Comparison of ENCODE assay signal across 12 mouse cellular contexts in genomic region chr11:117678740-117679139, GRCm38 (mm10). TPM values are rescaled to one million over a fixed set of nuclear protein-coding genes. Genes with fewer than 3 reads are reported as not detected.
DNase-seq lines count a peak whose midpoint lies in the region; ATAC-seq and TF ChIP-seq lines count a peak whose summit lies in the region.
"Had no signal": no experiment of that assay in that cellular context is flagged by ENCODE, and none has a peak within 500 bp of the region (broad histone marks: within the 10 kb centered on the region; RNA-seq: fewer than 3 reads in every experiment).

No protein-coding gene starts in this region.

- H3K36me3 ChIP-seq in kidney, adult 2 months (ENCODE audit: control insufficient read depth, insufficient read depth, low read length), result no peaks in the 10 kb centered on the region
- H3K36me3 ChIP-seq in midbrain, embryonic 14.5 days (ENCODE audit: control insufficient read depth, insufficient read depth, low read length), result no peaks in the 10 kb centered on the region
- no peaks in the 10 kb centered on the region for H3K36me3 ChIP-seq in midbrain, embryonic 15.5 days (replicated peaks)
- H3K36me3 ChIP-seq: hindbrain, embryonic 15.5 days had no signal

- peaks cover 6% of the 10 kb centered on the region; the same call in 1 of the 2 replicates for H3K4me1 ChIP-seq in kidney, adult 2 months (ENCODE audit: control insufficient read depth, insufficient read depth, low read length)
- peaks cover 21% of the 10 kb centered on the region for H3K4me1 ChIP-seq in midbrain, embryonic 14.5 days (ENCODE audit: control insufficient read depth, insufficient read depth, low read length)
- peaks cover 22% of the 10 kb centered on the region for H3K4me1 ChIP-seq in midbrain, embryonic 15.5 days

- WGBS in kidney, adult 2 months, result 31% methylated on average over 2 of the region's 2 CpGs
- WGBS in midbrain, embryonic 14.5 days, result 69% methylated on average over 2 of the region's 2 CpGs
- 63% methylated on average over 2 of the region's 2 CpGs for WGBS in midbrain, embryonic 15.5 days

- H3K4me3 ChIP-seq in kidney, adult 2 months (ENCODE audit: insufficient read depth, low read depth, low read length), result no peak overlapping the region
- H3K4me3 ChIP-seq in midbrain, embryonic 14.5 days (replicated peaks; ENCODE audit: low read depth, low read length), result no peak overlapping the region
- no peak overlapping the region for H3K4me3 ChIP-seq in midbrain, embryonic 15.5 days
- H3K4me3 ChIP-seq: hindbrain, embryonic 15.5 days had no signal

- no peak for ATAC-seq in midbrain, embryonic 14.5 days (ENCODE audit: low FRiP score, low TSS enrichment)
- no peak for ATAC-seq in midbrain, embryonic 15.5 days (replicated peaks)
- ATAC-seq: activated CD4-positive, CD25-positive, alpha-beta regulatory T cell, adult 4 months had no signal

- TF ChIP-seq CTCF in kidney, adult 2 months (conservative IDR thresholded peaks at IDR 0.05; ENCODE audit: insufficient read depth, insufficient read length, low read depth, low read length), result peak; percentile 45

- no peak for TF ChIP-seq POLR2A in kidney, adult 2 months (IDR thresholded peaks at IDR 0.05; ENCODE audit: low read depth, low read length)

- no peak overlapping the region for H3K9ac ChIP-seq in midbrain, embryonic 14.5 days (replicated peaks; ENCODE audit: low read length)
- no peak overlapping the region for H3K9ac ChIP-seq in midbrain, embryonic 15.5 days
- H3K9ac ChIP-seq: hindbrain, embryonic 15.5 days had no signal

- no peaks in the 10 kb centered on the region for H3K27me3 ChIP-seq in kidney, adult 2 months (replicated peaks; ENCODE audit: control insufficient read depth, insufficient read depth, low read length)
- no peaks in the 10 kb centered on the region for H3K27me3 ChIP-seq in midbrain, embryonic 14.5 days (ENCODE audit: control insufficient read depth, insufficient read depth, low read length)
- no peaks in the 10 kb centered on the region for H3K27me3 ChIP-seq in midbrain, embryonic 15.5 days (replicated peaks)
- H3K27me3 ChIP-seq: hindbrain, embryonic 15.5 days had no signal

- peak; percentile 46 for DNase-seq in kidney, adult 2 months
- no peak for DNase-seq in kidney, adult 11 months
- DNase-seq in midbrain, embryonic 14.5 days, result peak; percentile 59
- peak; percentile 35 for DNase-seq in NIH3T3 (ENCODE audit: low read depth)
- DNase-seq in naive thymus-derived CD4-positive, alpha-beta T cell, adult 2 months (ENCODE audit: low read depth), result peak; percentile 56
- DNase-seq in right cerebral cortex, adult 18-20 months, result no peak
- DNase-seq in embryo, embryonic 10.5 days (ENCODE audit: low spot score), result no peak
- DNase-seq: cerebellum, adult 9-11 months; spleen, adult 18-20 months had no signal

- no peak overlapping the region for H3K27ac ChIP-seq in kidney, adult 2 months (ENCODE audit: insufficient read depth, low read depth, low read length)
- no peak overlapping the region for H3K27ac ChIP-seq in midbrain, embryonic 14.5 days (replicated peaks; ENCODE audit: low read depth, low read length)
- H3K27ac ChIP-seq in midbrain, embryonic 15.5 days, result no peak overlapping the region
- H3K27ac ChIP-seq: hindbrain, embryonic 15.5 days had no signal

- no peak overlapping the region for H3K4me2 ChIP-seq in midbrain, embryonic 14.5 days (ENCODE audit: low read length)
- H3K4me2 ChIP-seq in midbrain, embryonic 15.5 days, result no peak overlapping the region
- H3K4me2 ChIP-seq: hindbrain, embryonic 15.5 days had no signal

- no peaks in the 10 kb centered on the region for H3K9me3 ChIP-seq in midbrain, embryonic 14.5 days (ENCODE audit: control insufficient read depth, low read length)
- H3K9me3 ChIP-seq in midbrain, embryonic 15.5 days, result no peaks in the 10 kb centered on the region
- H3K9me3 ChIP-seq: hindbrain, embryonic 15.5 days had no signal

RNA-seq across cellular contexts. Expression of gene Tnrc6c, which starts 24.7 kb away (rescaled TPM):
- polyA plus RNA-seq in kidney, adult 2 months (2012; rRNA removed), result 14.9 and 16.8 TPM in 2 replicates
- polyA plus RNA-seq in midbrain, embryonic 14.5 days (2014; fragmentation: Nextera tagmentation; extraction: Ambion mirVana), result 34.0 and 35.1 TPM in 2 replicates
- polyA plus RNA-seq in midbrain, embryonic 15.5 days (2015; fragmentation: Nextera tagmentation; extraction: Ambion mirVana), result 32.5 and 35.4 TPM in 2 replicates

Comparison
In these comparisons a context has a peak if more than half of its experiments do, and no peak if none do; other contexts are left out.
1. DNase-seq: peak in kidney, adult 2 months (single experiment), midbrain, embryonic 14.5 days (single experiment), NIH3T3 (single experiment) and naive thymus-derived CD4-positive, alpha-beta T cell, adult 2 months (single experiment); none in kidney, adult 11 months (single experiment), right cerebral cortex, adult 18-20 months (single experiment) and embryo, embryonic 10.5 days (single experiment).